Mouse (Mus musculus) ZHBTc4 (cell line): ENCODE measurements around the gene Acox1.

Experiments
- DNase-seq: peaks from one replicate; pipeline ENCODE4 v3.0.0-alpha.2; 2011; ENCODE audit warnings: low read depth, low spot score

The Acox1 gene

DNA sequence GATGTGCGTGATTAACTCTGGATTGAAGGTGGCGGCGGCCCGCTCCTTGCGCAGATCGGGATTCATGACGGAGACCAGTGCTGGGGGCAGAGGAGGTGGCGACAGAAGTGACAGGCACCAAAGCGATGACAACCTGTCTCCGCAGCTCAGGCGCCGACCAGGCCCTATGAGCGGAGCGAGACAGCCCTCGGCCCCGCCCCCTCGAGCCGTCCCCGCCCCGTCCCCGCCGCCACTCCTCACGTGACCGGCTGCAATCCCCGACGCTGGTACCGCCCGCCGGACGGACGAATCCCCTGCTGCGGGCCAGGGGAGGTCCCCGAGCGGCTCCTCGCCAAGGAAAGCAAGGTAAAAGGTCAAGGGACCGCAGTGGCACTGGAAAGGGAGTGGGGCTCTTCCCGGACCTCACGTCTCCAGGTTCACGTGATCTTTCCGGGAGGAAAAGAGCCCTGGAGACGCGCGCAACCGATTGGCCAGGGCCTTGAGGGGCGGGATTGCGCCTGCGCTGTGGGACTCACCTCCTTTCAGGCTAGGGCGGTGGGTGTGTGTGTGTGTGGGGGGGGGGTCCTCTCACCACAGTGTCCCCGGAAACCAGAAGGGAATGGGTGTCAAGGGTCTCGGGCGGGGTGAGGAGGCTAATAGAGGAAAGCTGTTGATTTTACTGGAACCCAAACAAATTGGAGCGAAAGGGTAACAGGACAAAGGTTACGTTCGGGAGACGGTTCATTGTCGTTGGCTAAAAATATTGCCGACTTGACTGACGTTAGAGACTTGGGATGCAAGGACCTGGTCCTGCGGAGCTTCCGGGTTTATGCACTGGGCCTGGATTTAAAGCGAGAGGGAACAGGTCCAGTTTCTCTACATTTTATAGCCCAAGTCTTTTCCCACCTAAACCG is at the start of gene Acox1, which contains the start of gene Ten1:
TSS of gene Acox1 (minus strand) at position 407 of the 893 bp plus-strand sequence.
TSS of gene Ten1 (plus strand) at position 217 of the 893 bp plus-strand sequence.
- peak; percentile 98 for DNase-seq

DNA sequence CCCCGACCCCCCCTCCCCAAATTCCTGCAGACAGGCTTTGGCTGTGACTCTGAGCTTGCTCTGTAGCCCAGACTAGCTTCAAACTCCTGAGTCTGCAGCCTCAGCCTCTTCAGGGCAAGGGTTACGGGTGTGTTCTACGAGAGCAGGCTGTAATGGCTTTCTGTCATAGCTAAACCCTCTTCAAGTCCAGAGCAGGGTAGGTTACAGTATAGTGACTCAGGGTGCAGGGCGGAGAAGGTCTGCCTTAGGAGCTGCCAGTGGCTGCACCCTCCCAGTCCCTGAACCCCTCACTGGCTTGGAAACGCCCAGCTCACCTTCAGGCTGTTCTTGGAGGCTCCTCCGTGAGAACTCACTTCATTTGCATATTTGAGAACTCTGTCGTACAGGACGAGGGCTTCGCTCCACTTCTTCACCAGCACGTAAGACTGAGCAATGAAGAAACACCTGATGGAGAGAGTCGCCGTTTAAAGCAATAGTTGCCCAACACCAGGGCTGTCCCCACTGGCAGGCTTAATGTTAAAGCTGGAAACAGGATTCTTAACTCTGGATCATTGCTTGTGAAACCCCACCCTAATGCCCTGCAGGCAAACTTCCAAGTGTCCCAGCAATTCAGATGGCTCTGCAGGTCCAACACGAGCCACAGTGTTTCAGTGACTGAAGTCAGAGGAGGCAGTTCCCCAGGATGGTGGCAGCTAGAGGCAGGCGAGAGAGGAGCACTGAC is 48.8 kb upstream of the Acox1 start:
- DNase-seq = peak; percentile 75

DNA sequence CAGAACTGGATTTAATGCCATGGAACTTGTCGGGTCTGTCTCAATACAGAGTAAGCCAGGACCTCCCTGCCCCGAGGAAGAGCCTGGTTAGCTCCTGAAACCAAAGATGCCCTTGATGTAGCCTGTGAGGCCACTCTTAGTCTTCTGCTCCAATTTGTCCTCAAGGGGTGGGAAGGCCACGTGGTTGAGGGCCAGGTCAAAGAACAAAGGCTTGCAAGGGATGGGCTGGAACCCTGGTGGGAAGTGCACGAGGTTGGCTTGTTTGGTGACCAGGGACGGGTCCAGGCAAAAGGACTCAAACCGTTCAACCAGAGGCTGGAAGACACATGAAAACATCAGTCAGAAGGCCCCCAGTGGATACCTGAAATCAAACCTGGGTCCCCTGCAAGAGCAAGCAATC is 46.8 kb upstream of the Acox1 start:
- no peak for DNase-seq

DNA sequence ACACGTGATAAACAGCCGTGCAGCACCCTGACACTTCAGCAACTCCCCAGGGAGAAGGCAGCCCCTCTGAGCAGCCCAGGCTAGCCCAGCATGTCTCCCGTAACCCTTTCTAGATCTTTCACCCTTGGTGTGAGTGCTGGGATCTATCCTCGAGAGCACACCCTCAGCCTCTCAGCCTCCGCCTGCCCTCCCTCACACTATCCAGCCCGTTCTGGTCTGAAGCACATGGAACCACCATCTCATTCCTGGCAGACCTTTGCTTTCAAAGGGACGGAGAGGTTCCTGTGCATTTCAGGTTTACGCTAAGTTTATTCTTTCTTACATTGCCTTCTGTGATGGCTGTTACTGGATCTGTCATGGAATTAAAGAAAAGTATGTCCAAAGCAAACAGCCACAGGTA is 45.7 kb upstream of the Acox1 start:
- DNase-seq = no peak

DNA sequence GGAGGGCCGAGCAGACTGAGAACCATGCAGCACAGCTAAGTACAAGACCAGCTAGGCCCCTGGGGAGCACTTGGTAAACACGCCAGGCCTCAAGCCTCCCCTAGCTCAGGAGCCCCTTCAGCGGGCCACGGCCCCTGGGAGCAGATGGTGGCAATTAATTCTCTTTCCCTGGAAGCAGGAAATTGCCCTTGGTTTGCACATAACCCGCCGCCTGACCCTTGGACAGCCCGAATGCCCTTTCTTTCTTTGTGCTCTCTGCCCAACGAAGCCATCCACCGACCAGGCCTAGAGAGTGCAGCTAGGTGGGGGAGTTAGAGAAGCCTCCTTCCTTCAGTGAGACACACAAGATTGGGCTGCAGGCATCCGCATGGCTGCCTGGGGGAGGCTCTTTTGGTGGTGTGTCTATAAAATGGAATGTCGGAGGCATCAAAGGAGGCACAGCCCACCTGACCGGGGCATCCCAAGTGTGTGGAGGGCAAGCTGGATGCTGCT is 42.9 kb upstream of the Acox1 start:
- DNase-seq = peak; percentile 27

DNA sequence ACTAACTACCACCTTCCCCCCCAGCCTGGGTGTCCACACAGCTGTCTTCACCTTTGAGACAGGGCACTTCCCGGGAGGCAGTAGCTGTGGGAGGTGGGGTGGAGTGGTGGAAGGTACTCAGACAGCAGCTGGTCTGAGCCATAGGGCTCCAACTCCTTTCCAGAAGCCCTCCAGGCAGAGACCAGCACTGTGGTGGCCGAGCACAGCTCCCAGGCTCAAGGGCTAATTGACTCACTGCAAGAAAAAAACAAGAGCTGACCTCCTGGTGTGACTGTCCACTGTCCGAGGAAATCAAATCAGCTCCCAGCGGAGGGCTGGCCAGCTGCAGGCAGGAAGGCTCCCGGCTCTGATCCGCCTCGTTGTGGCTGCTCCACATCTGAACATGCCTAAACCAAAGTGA is 41.0 kb upstream of the Acox1 start:
- no peak for DNase-seq

DNA sequence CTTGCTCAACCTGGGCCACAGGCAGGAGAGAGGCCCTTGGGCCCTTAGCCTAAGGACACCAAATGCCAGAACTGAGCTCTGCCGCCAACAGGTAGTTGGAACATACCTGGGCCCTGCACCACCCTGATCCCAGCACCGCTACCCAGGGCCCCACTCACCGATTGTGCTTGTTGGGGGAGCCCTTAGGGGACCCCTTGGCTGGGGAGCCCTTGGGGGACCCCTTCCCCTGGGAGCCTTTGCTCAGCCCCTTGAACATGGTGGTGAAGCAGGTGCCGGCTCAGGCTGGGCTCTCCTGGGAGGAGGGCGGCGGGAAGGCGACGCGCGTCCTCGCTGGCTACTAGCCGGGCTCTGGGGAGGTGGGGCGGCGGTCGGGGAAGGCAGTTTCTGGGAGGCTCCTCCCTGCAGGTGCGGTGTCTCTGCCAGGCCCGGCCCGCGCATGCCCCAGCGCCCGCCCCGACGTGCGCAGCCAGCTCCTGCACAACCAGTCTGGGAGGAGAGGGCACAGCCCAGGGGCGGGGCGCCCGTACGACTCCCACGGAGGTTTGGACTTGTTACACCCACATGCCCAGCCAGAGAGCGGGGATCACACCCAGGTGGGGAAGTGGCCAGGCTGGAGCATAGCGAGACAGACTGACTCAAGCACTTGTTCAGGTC is 39.0 kb upstream of the Acox1 start, which contains the start of gene Evpl:
TSS of gene Evpl (minus strand) at position 336 of the 654 bp plus-strand sequence.
- DNase-seq = peak; percentile 73

DNA sequence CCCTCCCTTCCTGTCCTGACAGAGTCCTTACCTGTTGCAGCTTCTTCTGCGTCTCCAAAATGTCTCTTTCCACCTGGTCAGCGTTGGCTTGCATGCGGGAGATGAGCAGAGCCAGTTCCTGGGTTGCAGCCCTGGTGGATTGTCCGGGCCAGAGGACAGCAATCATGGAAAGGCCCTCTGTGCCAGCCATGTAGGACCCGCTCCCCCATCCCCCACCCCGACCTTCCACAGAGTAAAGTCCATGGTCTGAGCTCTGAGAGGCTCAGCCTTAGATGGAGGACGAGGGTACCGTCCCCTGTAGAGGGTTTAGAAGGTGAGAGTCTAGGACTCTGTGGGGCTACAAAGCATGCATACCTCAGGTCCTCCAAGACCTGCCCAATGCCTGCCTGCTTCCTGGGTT is 36.1 kb upstream of the Acox1 start:
- no peak for DNase-seq

DNA sequence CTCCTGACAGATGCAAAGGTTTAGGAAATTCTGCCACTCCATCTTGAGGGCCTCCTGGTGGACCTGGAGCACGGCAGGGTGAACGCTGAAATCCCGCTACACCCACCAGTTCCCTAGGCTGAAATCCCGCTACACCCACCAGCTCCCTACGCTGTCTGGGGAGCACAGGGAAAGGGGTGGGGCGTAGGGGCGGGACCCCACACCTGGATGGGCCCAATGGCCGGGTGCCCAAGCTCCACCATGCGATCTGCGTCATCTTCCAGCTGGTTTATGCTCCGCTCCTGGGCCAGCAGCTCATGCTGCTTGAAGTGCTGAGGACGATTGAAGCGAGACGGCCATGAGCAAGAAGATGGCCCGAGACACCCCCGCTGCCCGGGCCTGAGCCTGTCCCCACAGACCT is 33.6 kb upstream of the Acox1 start:
- DNase-seq = peak; percentile 45

DNA sequence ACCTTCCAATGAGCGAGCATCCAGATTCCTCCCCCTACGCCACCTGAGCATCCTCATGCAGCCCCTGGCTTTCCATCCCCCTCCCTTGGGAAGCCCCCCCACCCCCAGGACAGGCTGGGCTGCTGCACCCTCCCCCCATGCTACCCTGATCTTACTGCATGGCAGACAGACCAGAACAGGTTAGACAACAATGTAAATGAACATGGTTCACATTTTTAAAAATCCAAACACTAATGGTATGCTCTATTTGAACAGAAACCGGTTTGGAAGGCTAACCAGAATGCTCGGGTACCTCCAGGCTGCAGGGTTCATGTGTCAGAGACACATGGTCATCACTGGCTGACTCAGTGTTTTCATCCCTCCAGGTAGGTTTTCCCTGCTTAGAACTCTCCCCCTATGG is 29.9 kb upstream of the Acox1 start:
- DNase-seq = no peak

DNA sequence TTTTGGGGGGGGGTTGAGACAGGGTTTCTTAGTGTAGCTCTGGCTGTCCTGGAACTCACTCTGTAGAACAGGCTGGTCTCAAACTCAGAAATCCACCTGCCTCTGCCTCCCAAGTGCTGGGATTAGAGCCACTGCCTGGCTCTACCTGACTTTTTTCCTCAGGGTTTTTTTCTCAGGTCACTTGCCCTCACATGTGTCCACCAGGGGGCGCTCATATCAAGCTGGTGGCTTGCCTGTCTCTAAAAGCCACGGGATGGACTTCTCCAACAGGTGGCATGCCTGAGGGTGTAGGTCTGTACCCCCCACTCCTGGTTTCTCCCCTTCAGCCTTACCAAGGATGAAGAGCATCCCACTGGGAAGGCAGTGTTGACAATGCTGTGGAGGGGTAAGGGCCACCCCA is 27.6 kb upstream of the Acox1 start:
- DNase-seq = peak; percentile 88

DNA sequence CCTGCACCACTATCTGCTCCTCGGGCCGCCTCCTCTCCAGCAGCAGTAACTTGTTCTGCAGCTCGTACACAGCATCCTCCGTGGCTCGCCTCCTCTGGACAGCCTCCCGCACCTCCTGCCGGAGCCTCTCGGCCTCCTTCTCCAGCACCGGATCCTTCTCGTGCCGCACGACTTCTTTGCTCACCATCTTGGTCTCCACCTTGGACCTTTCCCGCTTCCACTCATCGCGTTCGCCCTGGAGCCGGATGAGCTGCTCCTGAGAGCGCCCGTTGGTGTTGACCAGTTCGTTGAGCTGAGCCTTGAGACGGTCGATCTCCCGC is 23.9 kb upstream of the Acox1 start:
- DNase-seq = no peak

DNA sequence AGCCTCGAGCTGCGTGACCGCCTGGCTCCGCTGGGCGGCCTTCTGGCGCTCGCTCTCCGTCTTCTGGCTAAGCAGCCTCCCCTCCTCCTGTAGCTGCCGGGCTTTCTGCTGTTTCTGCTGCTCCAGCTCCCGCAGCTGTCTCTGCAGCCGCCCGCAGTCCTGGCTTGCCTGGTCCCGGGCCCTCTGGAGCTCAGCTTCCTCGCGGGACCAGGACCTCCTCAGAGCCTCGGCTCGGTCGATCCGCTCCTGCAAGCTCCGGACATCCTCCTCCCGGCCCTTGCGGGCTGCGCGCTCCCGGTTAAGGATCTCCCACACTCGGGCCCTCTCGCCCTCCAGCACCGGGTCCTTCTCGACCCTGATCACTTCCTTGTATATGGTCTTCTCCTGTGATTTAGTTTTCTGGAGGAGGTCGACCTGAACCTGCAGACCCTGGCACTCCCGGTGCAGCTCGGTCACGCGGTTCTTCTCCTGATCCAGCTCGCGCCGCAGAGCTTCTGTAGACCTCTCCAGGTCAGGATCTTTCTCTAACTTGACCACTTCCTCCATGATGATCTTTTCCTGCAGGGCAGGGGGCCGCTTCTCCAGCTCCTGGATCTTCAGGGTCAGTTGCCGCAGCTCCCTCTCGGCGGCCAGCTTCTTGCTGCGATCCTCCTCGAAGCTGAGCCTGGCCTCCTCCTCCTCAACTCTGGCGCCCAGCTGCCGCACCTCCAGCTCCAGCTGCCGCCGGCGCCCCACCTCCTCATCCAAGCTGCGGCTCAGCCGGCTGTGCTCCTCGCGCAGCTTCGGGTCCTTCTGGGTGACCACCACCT is 23.3 kb upstream of the Acox1 start:
- DNase-seq = peak; percentile 69

DNA sequence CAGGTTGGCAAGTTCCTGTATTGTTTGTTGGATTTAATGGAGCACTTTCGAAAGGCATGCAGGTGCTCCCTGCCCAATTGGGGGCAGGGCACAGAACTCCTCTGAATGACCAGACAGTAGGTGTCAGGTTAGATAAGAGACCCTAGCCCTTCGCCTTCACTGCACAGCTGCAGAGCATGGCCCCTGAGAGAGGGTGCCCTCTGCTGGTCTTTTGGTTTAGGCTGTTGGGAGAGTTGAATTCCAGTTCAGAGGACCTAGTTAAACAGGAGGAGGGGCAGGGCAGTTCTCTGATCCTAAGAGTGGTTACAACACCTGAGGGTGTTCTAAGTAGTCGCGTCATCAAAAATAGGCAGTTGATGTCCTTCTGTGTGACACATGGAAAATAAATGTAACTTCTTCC is 21.0 kb upstream of the Acox1 start:
- DNase-seq = peak; percentile 85

DNA sequence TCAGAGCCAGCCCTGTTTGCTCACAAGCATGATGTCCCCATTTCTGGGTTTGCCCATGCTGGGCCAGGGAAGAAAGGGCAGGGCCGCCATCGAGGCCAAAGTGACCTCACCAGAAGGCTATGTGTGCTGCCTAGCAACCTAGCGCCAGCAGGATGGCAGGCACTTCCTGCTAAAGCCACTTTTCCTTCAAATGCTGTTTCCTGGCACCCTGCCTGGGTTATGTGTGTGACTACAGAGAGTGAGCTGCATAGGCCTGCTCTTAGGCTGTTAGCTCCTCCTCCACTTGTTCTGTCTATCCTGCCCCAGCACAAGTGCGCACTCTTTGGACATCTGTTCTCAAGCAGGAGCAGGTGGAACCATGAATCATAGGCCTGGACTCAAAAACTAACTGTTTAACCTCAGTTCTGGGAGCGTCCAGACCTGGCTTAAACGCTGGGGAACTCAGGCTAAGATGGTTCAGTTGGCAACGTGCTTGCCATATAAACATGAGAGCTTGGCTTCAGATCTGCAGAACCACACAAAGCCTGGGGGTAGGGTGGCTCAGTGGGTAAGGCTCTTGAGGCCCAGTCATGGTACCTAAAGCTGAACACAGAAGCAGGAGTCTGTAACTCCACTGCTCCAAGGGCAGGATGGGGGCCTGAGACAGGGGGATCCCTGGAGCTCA is 20.0 kb upstream of the Acox1 start:
- no peak for DNase-seq

DNA sequence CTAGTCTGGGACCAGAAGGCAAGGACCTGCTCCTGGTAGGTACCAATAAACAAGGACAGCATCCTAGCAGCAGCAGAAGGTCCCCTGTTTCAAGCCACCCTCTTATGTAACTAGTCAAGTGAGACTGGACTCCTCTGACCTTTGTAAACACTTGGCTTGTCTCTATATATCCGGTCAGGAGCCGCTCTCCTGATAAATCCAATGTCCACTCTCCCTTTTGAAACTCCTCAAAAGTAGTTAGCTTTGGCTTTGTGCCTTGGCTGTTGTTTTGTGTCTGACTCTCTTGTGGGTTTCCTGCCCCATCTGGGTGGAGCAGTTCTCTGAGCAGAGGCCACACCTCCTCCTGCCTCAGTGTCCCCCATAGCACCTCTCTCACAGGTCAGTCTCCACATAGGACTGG is 19.4 kb upstream of the Acox1 start:
- DNase-seq = no peak

DNA sequence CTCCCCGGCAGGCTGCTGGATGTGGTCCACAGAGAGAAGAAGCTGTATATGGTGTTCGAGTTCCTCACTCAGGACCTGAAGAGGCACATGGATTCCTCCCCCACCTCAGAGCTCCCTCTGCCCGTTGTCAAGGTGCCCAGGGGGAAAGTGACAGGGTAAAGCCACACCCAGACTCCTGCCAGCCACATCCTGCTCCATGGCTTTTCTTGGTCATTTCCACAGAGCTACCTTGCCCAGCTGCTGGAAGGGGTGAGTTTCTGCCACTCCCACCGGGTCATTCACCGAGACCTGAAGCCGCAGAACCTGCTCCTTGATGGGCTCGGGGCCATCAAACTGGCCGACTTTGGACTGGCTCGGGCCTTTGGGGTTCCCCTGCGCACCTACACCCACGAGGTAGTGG is 17.7 kb upstream of the Acox1 start:
- DNase-seq = no peak

DNA sequence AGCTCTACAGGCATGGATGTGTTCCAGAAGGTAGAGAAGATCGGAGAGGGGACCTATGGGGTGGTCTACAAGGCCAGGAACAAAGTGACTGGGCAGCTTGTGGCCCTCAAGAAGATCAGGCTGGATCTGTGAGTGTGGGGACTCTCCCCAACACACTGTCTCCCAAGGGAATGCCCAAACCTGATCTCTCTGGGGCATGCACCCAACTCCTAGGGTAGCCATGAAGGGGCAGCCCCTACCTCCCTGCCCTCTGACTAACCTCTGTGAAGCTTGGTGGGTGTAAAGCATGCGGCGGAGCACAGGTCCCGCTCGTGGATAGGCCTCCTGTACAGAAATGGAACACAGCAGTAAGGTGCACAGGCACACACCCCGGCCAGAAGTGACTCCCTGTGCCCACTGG is 17.1 kb upstream of the Acox1 start:
- no peak for DNase-seq

DNA sequence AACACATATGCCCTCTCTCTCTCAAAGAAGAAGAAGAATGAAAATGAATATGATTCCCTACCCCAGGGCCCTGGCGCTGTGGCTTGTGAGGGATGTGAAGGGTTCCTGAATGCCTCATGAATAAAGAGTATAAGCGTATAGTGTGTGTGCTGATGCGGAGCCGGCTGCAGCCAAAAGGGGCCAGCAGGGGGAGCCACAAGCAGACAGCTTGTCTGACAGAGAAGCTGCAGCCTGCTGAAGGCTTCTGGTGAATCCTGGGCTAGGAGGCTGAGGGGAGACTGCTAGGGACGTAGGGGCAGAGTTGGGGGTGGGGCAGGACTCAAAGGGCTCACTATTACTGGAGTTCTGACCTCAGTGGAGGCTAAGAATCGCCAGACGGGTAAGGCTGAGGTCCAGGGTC is 16.3 kb upstream of the Acox1 start:
- DNase-seq = peak; percentile 89

DNA sequence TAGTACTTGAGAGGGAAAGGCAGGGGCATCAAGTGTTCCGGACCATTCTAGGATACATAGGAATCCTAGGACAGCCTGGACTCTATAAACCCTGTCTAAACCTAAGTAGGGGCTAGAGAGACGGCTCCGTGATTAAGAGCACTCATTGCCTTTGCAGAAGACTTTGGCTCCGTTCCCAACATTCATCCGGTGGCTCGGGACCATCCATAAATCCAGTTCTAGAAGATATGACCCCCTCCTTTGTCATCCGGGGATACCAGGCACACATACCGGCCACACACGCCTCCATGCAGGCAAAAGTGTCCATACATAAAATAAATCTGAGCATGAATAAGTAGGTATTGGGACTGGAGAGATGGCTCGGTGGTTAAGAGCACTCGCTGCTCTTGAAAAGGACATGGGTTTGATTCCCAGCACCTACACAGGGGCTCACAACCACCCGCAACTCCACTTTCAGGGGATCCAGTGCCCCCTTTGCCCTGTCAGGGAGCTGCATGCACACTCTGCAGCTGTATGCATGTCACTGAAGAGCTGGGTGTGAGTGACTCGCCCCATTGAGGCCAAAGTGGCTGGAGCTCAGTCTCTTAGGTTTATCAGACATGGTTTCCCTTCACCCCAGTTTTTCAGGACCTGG is 15.1 kb upstream of the Acox1 start:
- no peak for DNase-seq
